Comparison of ENCODE assay signal across 14 mouse cellular contexts in genomic region chr13:43493058-43493481, GRCm38 (mm10). TPM values are rescaled to one million over a fixed set of nuclear protein-coding genes. Genes with fewer than 3 reads are reported as not detected.
DNase-seq lines count a peak whose midpoint lies in the region; ATAC-seq and TF ChIP-seq lines count a peak whose summit lies in the region.
"Had no signal": no experiment of that assay in that cellular context is flagged by ENCODE, and none has a peak within 500 bp of the region (broad histone marks: within the 10 kb centered on the region; RNA-seq: fewer than 3 reads in every experiment).

No protein-coding gene starts in this region.

- no peak for TF ChIP-seq CTCF in stomach, postnatal 0 days (IDR thresholded peaks at IDR 0.05; ENCODE audit: low read depth)

- H3K27me3 ChIP-seq in midbrain, embryonic 14.5 days (ENCODE audit: control insufficient read depth, insufficient read depth, low read length): no peaks in the 10 kb centered on the region
- H3K27me3 ChIP-seq in midbrain, embryonic 10.5 days (ENCODE audit: low read depth, poor library complexity, severe bottlenecking): no peaks in the 10 kb centered on the region
- H3K27me3 ChIP-seq in stomach, postnatal 0 days (ENCODE audit: control insufficient read depth, insufficient read depth, low read length): no peaks in the 10 kb centered on the region

- peak overlapping the region; percentile 33; the same call in 1 of the 2 replicates for H3K27ac ChIP-seq in midbrain, embryonic 14.5 days (replicated peaks; ENCODE audit: low read depth, low read length)
- no peak overlapping the region for H3K27ac ChIP-seq in midbrain, embryonic 10.5 days (replicated peaks)
- peak overlapping the region; percentile 65 for H3K27ac ChIP-seq in stomach, postnatal 0 days (replicated peaks)
- H3K27ac ChIP-seq: kidney, postnatal 0 days had no signal

- H3K4me1 ChIP-seq in midbrain, embryonic 14.5 days (ENCODE audit: control insufficient read depth, insufficient read depth, low read length): no peaks in the 10 kb centered on the region
- H3K4me1 ChIP-seq in midbrain, embryonic 10.5 days: peaks cover 5% of the 10 kb centered on the region
- H3K4me1 ChIP-seq in stomach, postnatal 0 days (replicated peaks; ENCODE audit: control insufficient read depth, insufficient read depth): no peaks in the 10 kb centered on the region

- no peak for TF ChIP-seq EP300 in stomach, postnatal 0 days (optimal IDR thresholded peaks at IDR 0.05)

- H3K36me3 ChIP-seq in midbrain, embryonic 14.5 days (ENCODE audit: control insufficient read depth, insufficient read depth, low read length): no peaks in the 10 kb centered on the region
- no peaks in the 10 kb centered on the region for H3K36me3 ChIP-seq in midbrain, embryonic 10.5 days
- H3K36me3 ChIP-seq in stomach, postnatal 0 days (ENCODE audit: control insufficient read depth, insufficient read depth, low read length): no peaks in the 10 kb centered on the region

- ATAC-seq in frontal cortex, adult (ENCODE audit: low TSS enrichment): peak; percentile 63
- no peak for ATAC-seq in midbrain, embryonic 14.5 days (ENCODE audit: low FRiP score, low TSS enrichment)
- ATAC-seq in stomach, postnatal 0 days (ENCODE audit: low FRiP score, low TSS enrichment): peak; percentile 62
- ATAC-seq: activated CD4-positive, CD25-positive, alpha-beta regulatory T cell, adult 4 months; liver, postnatal 0 days had no signal

- WGBS in midbrain, embryonic 14.5 days: 49% methylated on average over 11 of the region's 11 CpGs
- 76% methylated on average over 11 of the region's 11 CpGs for WGBS in midbrain, embryonic 10.5 days
- 39% methylated on average over 11 of the region's 11 CpGs for WGBS in stomach, postnatal 0 days

- DNase-seq in frontal cortex, postnatal 10 days (ENCODE audit: low spot score in 2 of 2): no peak
- peak; percentile 44 for DNase-seq in midbrain, embryonic 14.5 days
- no peak for DNase-seq in midbrain, embryonic 10.5 days (ENCODE audit: low spot score)
- peak; percentile 40 for DNase-seq in lung, postnatal 10 days
- DNase-seq in stomach, postnatal 0 days (ENCODE audit: low spot score): peak; percentile 31
- no peak for DNase-seq in cerebellum, postnatal 36 days
- no peak for DNase-seq in ovary, adult 18-20 months (ENCODE audit: low spot score)
- DNase-seq: B cell, adult 2 months; heart, postnatal 4 days; liver, postnatal 0 days; right cerebral cortex, postnatal 4 days had no signal

- H3K4me3 ChIP-seq in midbrain, embryonic 14.5 days (replicated peaks; ENCODE audit: low read depth, low read length): no peak overlapping the region
- no peak overlapping the region for H3K4me3 ChIP-seq in midbrain, embryonic 10.5 days
- H3K4me3 ChIP-seq in stomach, postnatal 0 days (ENCODE audit: low read depth, low read length): no peak overlapping the region

- H3K9ac ChIP-seq in midbrain, embryonic 14.5 days (replicated peaks; ENCODE audit: low read length): no peak overlapping the region
- no peak overlapping the region for H3K9ac ChIP-seq in stomach, postnatal 0 days (ENCODE audit: low read length)
- H3K9ac ChIP-seq: liver, postnatal 0 days had no signal

- no peaks in the 10 kb centered on the region for H3K9me3 ChIP-seq in midbrain, embryonic 14.5 days (ENCODE audit: control insufficient read depth, low read length)
- 0 out of 2 replicates have a peak, but pooled peaks cover 2% of the 10 kb centered on the region for H3K9me3 ChIP-seq in midbrain, embryonic 10.5 days (replicated peaks)
- peaks cover 3% of the 10 kb centered on the region; the same call in 1 of the 2 replicates for H3K9me3 ChIP-seq in stomach, postnatal 0 days (ENCODE audit: control insufficient read depth, low read length)

- H3K4me2 ChIP-seq in midbrain, embryonic 14.5 days (ENCODE audit: low read length): no peak overlapping the region
- no peak overlapping the region; the same call in 1 of the 2 replicates for H3K4me2 ChIP-seq in stomach, postnatal 0 days (replicated peaks; ENCODE audit: low read depth)

RNA-seq across cellular contexts. Expression of gene Ranbp9, which starts 12.0 kb away (rescaled TPM):
- polyA plus RNA-seq in midbrain, embryonic 14.5 days (2014; fragmentation: Nextera tagmentation; extraction: Ambion mirVana): 19.6 and 22.7 TPM in 2 replicates
- polyA plus RNA-seq in midbrain, embryonic 10.5 days (2016; fragmentation: Nextera tagmentation; extraction: Ambion mirVana): 7.7 and 9.3 TPM in 2 replicates
- polyA plus RNA-seq in stomach, postnatal 0 days (2015; fragmentation: Nextera tagmentation; extraction: Ambion mirVana): 7.1 and 7.9 TPM in 2 replicates

Comparison
In these comparisons a context has a peak if more than half of its experiments do, and no peak if none do; other contexts are left out.
1. DNase-seq: peak in midbrain, embryonic 14.5 days (single experiment), lung, postnatal 10 days (single experiment) and stomach, postnatal 0 days (single experiment); none in frontal cortex, postnatal 10 days (0 of 2), midbrain, embryonic 10.5 days (single experiment), cerebellum, postnatal 36 days (0 of 2) and ovary, adult 18-20 months (single experiment).